15 mouse cellular contexts compared by ENCODE assay signal in genomic region chr12:16734698-16735097, GRCm38 (mm10).
"Had no signal": no experiment of that assay in that cellular context is flagged by ENCODE, and none has a peak within 500 bp of the region (broad histone marks: within the 10 kb centered on the region; RNA-seq: fewer than 3 reads in every experiment).

No protein-coding gene starts in this region.

- H3K9me3 ChIP-seq: neural tube, embryonic 13.5 days; neural tube, embryonic 15.5 days; stomach, embryonic 15.5 days had no signal

- H3K4me3 ChIP-seq: neural tube, embryonic 13.5 days; neural tube, embryonic 15.5 days; stomach, embryonic 15.5 days had no signal

- H3K4me2 ChIP-seq: neural tube, embryonic 13.5 days; neural tube, embryonic 15.5 days; stomach, embryonic 15.5 days had no signal

- H3K9ac ChIP-seq: neural tube, embryonic 13.5 days; neural tube, embryonic 15.5 days; stomach, embryonic 15.5 days had no signal

- H3K27me3 ChIP-seq: neural tube, embryonic 13.5 days; neural tube, embryonic 15.5 days; stomach, embryonic 15.5 days had no signal

- H3K36me3 ChIP-seq: neural tube, embryonic 13.5 days; neural tube, embryonic 15.5 days; stomach, embryonic 15.5 days had no signal

- DNase-seq: right cerebral cortex, adult 18-20 months; right cerebral cortex, postnatal 14 days; right cerebral cortex, postnatal 25 days; right cerebral cortex, postnatal 4 days; spleen, adult 18-20 months; thymus, adult 18-20 months; thymus, adult 2 months; thymus, postnatal 14 days; thymus, postnatal 25 days; thymus, postnatal 36 days; thymus, postnatal 4 days had no signal

- H3K27ac ChIP-seq: neural tube, embryonic 13.5 days; neural tube, embryonic 15.5 days; stomach, embryonic 15.5 days; stomach, postnatal 0 days had no signal
